Mouse (Mus musculus) kidney, embryonic 16.5 days (tissue): ENCODE measurements around the gene Rbfox1. TPM values are rescaled to one million over a fixed set of nuclear protein-coding genes. Genes with fewer than 3 reads are reported as not detected.

Experiments
- ATAC-seq: fragments of 200-750 bp; cut with Nextera tagmentation; 2 replicates; pipeline ENCODE4 v1.8.0; 2017; ENCODE audit warnings: moderate TSS enrichment; ENCODE audit not compliant: low FRiP score, low TSS enrichment
- H3K27ac ChIP-seq: fragments of 300-500 bp; sonication (generic); 2 replicates; pipeline ENCODE4 v1.5.1; 2014; ENCODE audit warnings: low read length
- H3K27me3 ChIP-seq: fragments of 300-500 bp; sonication (generic); 2 replicates; pipeline ENCODE4 v1.6.1; 2014; ENCODE audit warnings: low read length, control low read depth, mixed read lengths; ENCODE audit not compliant: insufficient read depth
- H3K36me3 ChIP-seq: fragments of 300-500 bp; sonication (generic); 2 replicates; pipeline ENCODE4 v1.6.1; 2014; ENCODE audit warnings: low read length, control low read depth, mixed read lengths; ENCODE audit not compliant: insufficient read depth
- H3K4me1 ChIP-seq: fragments of 300-500 bp; sonication (generic); 2 replicates; pipeline ENCODE4 v1.6.1; 2014; ENCODE audit warnings: low read length, control low read depth, mixed read lengths; ENCODE audit not compliant: insufficient read depth
- H3K4me2 ChIP-seq: fragments of 300-500 bp; sonication (generic); replicated peaks from 2 replicates; pipeline ENCODE4 v1.6.1; 2014; ENCODE audit warnings: low read depth, low read length
- H3K4me3 ChIP-seq: fragments of 300-500 bp; sonication (generic); 2 replicates; pipeline ENCODE4 v1.5.1; 2014; ENCODE audit warnings: mild to moderate bottlenecking, low read length
- H3K9ac ChIP-seq: fragments of 300-500 bp; sonication (generic); replicated peaks from 2 replicates; pipeline ENCODE4 v1.6.1; 2014; ENCODE audit warnings: low read length
- H3K9me3 ChIP-seq: fragments of 300-500 bp; sonication (generic); 2 replicates; pipeline ENCODE4 v1.6.1; 2016; ENCODE audit warnings: low read length, control low read depth
- WGBS: fragments of 180-500 bp; shearing (Covaris S2); extraction: QIAGEN DNeasy Blood & Tissue Kit; methylation state at CpG from one replicate; pipeline ENCODE4 v1.1.7; 2014; 5-methylcytosine and 5-hydroxymethylcytosine counted together
- polyA plus RNA-seq: library from polyadenylated mRNA; unstranded; fragments of >200 nt; fragmentation: Nextera tagmentation; extraction: Ambion mirVana; gene quantifications from 2 replicates; pipeline ENCODE4 v1.2.1, GENCODE M21; 2015

Rbfox1 gene
- polyA plus RNA-seq, 1 experiment from 2014 or later: 5.4 TPM

DNA sequence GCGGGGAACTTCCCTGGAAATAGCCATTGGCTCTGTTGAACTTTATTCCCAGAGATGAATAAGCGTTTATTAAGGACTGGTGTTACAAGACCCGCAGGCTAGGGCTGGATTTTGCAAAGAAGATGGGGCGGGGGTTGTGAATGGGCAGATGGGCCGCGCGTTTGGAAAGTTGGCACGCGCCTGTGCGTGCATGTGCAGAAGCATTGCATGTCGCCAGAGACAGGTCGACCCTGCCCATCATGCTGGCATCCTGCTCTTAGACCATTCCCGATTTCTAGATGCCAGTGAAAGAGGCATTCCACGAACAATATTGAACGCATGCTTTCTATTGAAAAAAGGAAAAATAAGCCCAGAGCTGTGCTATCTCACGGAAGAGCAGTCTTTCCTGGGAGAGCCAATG is 464.2 kb downstream of the Rbfox1 start:
- no peaks in the 10 kb centered on the region; the same call in 1 of the 2 replicates for H3K4me1 ChIP-seq
- peak overlapping the region; percentile 27; the same call in 1 of the 2 replicates for H3K4me3 ChIP-seq
- 31% methylated on average over 16 of the region's 16 CpGs for WGBS
- no peaks in the 10 kb centered on the region for H3K36me3 ChIP-seq
- H3K9me3 ChIP-seq: no peaks in the 10 kb centered on the region
- ATAC-seq: no peak
- peaks cover 34% of the 10 kb centered on the region for H3K27me3 ChIP-seq
- no peak overlapping the region for H3K27ac ChIP-seq
- H3K9ac ChIP-seq: no peak overlapping the region
- H3K4me2 ChIP-seq: peak overlapping the region; percentile 48

DNA sequence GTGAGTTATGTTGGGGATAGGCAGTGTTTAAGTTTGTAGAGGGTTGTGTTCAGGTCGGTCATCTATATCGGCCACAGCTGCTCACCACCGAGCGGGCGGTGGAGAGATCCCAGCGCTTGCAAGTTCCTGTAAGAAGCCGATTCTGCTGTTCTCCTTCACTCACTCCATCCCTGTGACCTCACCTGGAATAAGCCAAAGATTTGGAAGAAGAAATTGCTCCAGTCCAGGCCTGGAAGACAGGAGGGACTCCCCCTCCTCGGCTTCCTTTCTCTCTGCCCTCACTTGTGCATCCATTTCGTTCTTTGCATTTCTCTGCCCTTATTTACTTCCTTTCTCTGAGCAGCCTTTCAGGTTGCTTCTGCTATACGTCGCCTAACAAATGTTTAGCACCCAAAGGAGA is 465.1 kb downstream of the Rbfox1 start:
- Histone ChIP-seq H3K4me3 (no peak overlapping the region), H3K4me2 (no peak overlapping the region), H3K4me1 (no peaks in the 10 kb centered on the region; the same call in 1 of the 2 replicates), H3K9ac (no peak overlapping the region), H3K27me3 (peaks cover 34% of the 10 kb centered on the region), H3K27ac (no peak overlapping the region), H3K36me3 (no peaks in the 10 kb centered on the region), H3K9me3 (no peaks in the 10 kb centered on the region)
- ATAC-seq: no peak
- 84% methylated on average over 11 of the region's 11 CpGs for WGBS

DNA sequence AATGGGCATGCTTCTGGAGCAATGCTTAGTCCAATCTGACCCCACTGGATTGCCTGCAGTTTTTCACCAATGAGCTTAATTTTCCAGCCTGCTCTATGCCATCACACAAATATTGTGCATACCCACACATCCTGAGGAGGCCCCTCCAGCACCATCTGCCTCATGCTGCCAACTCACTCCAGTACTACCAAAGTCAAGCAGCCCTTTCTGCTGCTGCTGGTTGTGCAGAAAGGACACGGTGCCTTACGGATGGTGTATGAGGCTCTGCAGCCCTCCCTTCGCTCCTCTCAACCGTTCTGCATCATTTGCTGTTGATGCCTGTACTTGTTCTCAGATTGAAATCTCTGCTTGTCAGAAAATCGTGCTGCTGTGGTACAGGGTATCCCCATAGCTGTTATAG is 468.0 kb downstream of the Rbfox1 start:
- no peaks in the 10 kb centered on the region; the same call in 1 of the 2 replicates for H3K4me1 ChIP-seq
- WGBS: 63% methylated on average over 5 of the region's 5 CpGs
- no peaks in the 10 kb centered on the region for H3K36me3 ChIP-seq
- H3K9ac ChIP-seq: no peak overlapping the region
- H3K27ac ChIP-seq: no peak overlapping the region
- no peaks in the 10 kb centered on the region for H3K9me3 ChIP-seq
- no peak overlapping the region for H3K4me3 ChIP-seq
- no peak for ATAC-seq
- H3K4me2 ChIP-seq: no peak overlapping the region
- peaks cover 25% of the 10 kb centered on the region for H3K27me3 ChIP-seq

DNA sequence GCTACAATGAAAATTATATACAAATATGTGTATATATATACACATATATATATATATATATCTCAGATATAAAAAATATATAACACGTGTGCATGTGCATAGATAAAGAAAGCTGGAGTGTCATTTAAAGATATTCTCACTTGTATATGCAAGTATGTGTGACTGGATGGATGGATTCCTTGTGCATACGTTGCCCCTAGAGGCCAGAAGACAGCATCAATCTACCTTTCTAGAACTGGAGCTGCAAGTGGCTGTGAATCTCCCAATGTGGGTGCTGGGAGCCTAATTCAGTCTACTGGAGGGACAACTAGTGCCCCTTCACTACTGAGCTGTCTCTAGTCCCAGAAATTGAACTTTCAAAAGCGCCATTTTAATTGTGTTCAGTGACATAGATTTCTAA is 471.8 kb downstream of the Rbfox1 start:
- Histone ChIP-seq H3K4me2 (no peak overlapping the region), H3K9me3 (no peaks in the 10 kb centered on the region), H3K36me3 (no peaks in the 10 kb centered on the region), H3K4me1 (no peaks in the 10 kb centered on the region), H3K4me3 (no peak overlapping the region), H3K27me3 (no peaks in the 10 kb centered on the region), H3K27ac (no peak overlapping the region), H3K9ac (no peak overlapping the region)
- ATAC-seq: no peak
- 74% methylated on average over 3 of the region's 3 CpGs for WGBS

DNA sequence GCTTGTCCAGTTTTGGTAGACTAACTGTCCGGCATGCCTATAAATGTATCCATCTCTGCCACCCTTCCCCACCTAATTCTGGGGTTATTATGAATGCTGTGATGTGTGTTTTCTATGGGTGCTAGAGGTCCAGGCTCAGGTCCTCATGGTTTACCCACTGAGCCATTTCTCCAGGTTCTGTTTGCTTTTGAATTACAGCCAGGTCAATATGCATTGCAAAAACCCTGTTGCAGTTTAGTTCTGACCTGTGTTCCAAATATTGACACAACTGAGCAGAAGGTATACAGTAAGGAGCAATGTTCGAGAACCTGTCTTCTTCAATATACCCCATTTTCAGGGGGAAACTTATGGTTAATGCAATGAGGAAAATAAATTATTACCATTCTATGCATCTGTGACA is 480.6 kb downstream of the Rbfox1 start:
- no peaks in the 10 kb centered on the region for H3K27me3 ChIP-seq
- H3K4me2 ChIP-seq: no peak overlapping the region
- no peak overlapping the region for H3K27ac ChIP-seq
- H3K36me3 ChIP-seq: no peaks in the 10 kb centered on the region
- no peak for ATAC-seq
- WGBS: 85% methylated on average over 2 of the region's 2 CpGs
- H3K4me3 ChIP-seq: no peak overlapping the region
- no peak overlapping the region for H3K9ac ChIP-seq
- no peaks in the 10 kb centered on the region for H3K9me3 ChIP-seq
- H3K4me1 ChIP-seq: no peaks in the 10 kb centered on the region

DNA sequence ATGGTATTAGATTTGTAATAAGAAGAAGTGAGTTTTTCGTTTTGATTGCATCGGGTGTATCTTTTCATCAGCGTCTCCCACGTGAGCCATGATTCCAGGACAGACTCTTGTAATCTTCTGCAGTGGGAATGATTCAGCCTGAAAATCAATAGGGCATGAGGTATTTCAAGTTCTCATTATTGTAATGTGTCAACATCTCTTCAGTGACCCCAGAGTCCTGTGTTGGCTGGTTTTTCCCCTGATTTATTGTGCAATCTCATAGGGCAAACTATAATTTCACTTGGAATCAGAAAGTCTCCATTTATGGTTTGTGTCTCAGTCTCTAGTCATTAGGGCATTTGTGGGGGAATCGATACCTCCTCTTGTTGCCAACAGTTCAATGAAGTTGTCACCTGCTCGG is 481.5 kb downstream of the Rbfox1 start:
- no peaks in the 10 kb centered on the region for H3K27me3 ChIP-seq
- no peak overlapping the region for H3K4me2 ChIP-seq
- H3K4me3 ChIP-seq: no peak overlapping the region
- 48% methylated on average over 6 of the region's 6 CpGs for WGBS
- no peak overlapping the region for H3K27ac ChIP-seq
- H3K36me3 ChIP-seq: no peaks in the 10 kb centered on the region
- no peak for ATAC-seq
- no peak overlapping the region for H3K9ac ChIP-seq
- no peaks in the 10 kb centered on the region for H3K4me1 ChIP-seq
- no peaks in the 10 kb centered on the region for H3K9me3 ChIP-seq

DNA sequence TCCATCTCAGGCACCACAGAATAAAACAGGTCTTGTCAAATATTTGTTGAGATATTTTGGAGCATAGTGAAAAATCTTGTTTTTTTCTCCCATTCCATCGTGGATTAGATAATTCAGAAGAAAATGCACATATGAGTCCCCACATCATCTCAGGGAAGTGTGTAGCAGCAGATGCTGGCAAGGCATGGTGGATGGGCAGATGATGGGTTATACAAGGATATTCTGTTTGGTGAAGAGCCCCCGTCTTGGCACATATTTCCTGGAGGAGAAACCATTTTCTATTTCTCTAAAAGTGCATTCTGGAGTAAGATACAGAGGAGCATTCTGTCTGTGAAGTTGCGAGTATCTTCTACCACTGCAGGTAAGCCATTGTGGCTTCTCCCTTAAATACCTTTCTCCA is 495.8 kb downstream of the Rbfox1 start:
- no peak for ATAC-seq
- WGBS: 82% methylated on average over 3 of the region's 3 CpGs
- Histone ChIP-seq H3K9me3 (no peaks in the 10 kb centered on the region), H3K27me3 (no peaks in the 10 kb centered on the region), H3K4me2 (no peak overlapping the region), H3K9ac (no peak overlapping the region), H3K36me3 (no peaks in the 10 kb centered on the region), H3K4me3 (no peak overlapping the region), H3K4me1 (no peaks in the 10 kb centered on the region), H3K27ac (no peak overlapping the region)

DNA sequence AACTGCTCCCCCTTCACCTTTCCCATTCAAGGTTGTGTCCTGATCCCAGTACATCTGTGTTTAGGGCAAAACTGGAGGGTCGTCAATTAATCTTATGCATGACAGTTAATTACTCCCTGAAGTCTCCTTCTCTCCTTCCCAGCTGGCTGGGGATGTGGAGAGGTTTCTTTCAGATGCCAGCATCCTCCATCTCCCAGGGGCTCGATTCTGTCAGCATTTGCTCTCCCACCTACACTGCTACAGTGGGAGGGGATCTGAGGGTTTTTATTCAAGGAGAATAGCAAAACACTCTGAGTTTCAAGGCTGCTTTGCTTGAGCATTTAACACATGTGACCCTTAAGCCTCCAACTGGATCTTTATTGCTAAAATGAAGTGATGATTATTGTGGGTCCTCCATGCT is 496.4 kb downstream of the Rbfox1 start:
- H3K4me2 ChIP-seq: no peak overlapping the region
- H3K9me3 ChIP-seq: no peaks in the 10 kb centered on the region
- H3K9ac ChIP-seq: no peak overlapping the region
- H3K27ac ChIP-seq: no peak overlapping the region
- H3K27me3 ChIP-seq: no peaks in the 10 kb centered on the region
- ATAC-seq: no peak
- H3K36me3 ChIP-seq: no peaks in the 10 kb centered on the region
- H3K4me1 ChIP-seq: no peaks in the 10 kb centered on the region
- 34% methylated on average over 2 of the region's 2 CpGs for WGBS
- no peak overlapping the region for H3K4me3 ChIP-seq

DNA sequence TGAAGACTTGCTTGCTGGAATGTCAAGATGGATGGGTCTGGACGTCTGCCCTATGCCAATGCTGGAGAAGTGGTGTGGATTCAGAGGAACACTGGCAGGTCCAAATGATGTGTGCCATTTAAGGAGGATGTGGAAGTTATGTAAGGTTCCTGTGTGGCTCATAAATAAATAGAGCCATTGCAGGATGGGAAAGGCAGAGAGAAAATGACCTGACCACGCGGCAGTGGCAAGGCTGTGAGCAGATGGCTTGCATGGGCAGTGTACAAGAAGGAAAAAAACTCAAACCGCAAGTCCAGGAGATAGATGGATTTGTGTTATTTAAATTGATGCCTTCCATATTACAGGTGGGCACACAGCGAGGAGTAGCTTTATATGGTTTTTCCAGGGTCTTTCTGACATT is 497.6 kb downstream of the Rbfox1 start:
- 85% methylated on average over 5 of the region's 5 CpGs for WGBS
- ATAC-seq: no peak

DNA sequence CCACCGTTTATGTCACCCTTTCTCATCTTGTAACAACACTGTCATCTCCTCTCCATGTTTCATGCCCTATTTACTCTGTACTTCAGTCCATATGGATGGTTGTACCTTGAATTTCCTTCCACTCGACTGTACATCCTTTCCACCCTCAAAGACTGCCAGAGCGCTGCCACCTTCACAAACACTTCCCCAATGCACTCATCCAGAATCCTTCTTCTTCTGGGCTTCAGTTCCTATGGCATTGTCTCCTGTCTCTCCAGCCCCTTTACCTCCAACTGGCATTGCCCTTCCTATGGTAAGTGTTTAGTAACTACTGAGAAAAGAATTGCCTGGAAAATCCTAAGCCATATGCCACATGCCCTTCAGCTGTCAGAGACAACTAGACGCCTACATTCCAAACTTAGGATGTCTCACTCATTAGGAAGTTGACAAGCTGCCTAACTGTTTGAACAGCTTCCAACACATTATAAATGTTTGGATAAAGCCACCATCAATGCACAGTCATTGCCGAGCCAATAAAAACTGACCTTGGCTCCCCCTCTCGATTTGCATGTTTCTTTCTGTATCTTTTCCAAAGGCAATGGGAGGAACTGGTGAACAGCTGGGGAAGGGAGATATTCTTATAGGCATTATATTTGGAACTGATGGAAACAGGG is 505.2 kb downstream of the Rbfox1 start:
- no peaks in the 10 kb centered on the region for H3K9me3 ChIP-seq
- 72% methylated on average over 6 of the region's 6 CpGs for WGBS
- no peak overlapping the region for H3K27ac ChIP-seq
- H3K4me3 ChIP-seq: no peak overlapping the region
- no peaks in the 10 kb centered on the region for H3K4me1 ChIP-seq
- ATAC-seq: no peak
- H3K4me2 ChIP-seq: no peak overlapping the region
- H3K36me3 ChIP-seq: no peaks in the 10 kb centered on the region
- no peaks in the 10 kb centered on the region for H3K27me3 ChIP-seq
- H3K9ac ChIP-seq: no peak overlapping the region

More for the DNA sequence above, 497.6 kb downstream of the Rbfox1 start:
- no peaks in the 10 kb centered on the region for H3K9me3 ChIP-seq
- no peaks in the 10 kb centered on the region for H3K4me1 ChIP-seq
- H3K4me3 ChIP-seq: no peak overlapping the region
- no peak overlapping the region for H3K9ac ChIP-seq
- no peak overlapping the region for H3K4me2 ChIP-seq
- no peaks in the 10 kb centered on the region for H3K36me3 ChIP-seq
- no peaks in the 10 kb centered on the region for H3K27me3 ChIP-seq
- H3K27ac ChIP-seq: no peak overlapping the region
